Comparison of ENCODE assay signal across 8 mouse cellular contexts in genomic region chr11:102294887-102295597, GRCm38 (mm10). TPM values are rescaled to one million over a fixed set of nuclear protein-coding genes. Genes with fewer than 3 reads are reported as not detected.
DNase-seq lines count a peak whose midpoint lies in the region; ATAC-seq and TF ChIP-seq lines count a peak whose summit lies in the region.

No protein-coding gene starts in this region.

- no peaks in the 10 kb centered on the region for H3K9me3 ChIP-seq in forebrain, embryonic 15.5 days
- H3K9me3 ChIP-seq in limb, embryonic 10.5 days (replicated peaks): no peaks in the 10 kb centered on the region
- no peaks in the 10 kb centered on the region; the same call in 1 of the 2 replicates for H3K9me3 ChIP-seq in stomach, embryonic 16.5 days (replicated peaks; ENCODE audit: control insufficient read depth, low read length)

- peak; percentile 21; the same call in 1 of the 2 replicates for TF ChIP-seq CTCF in gastrocnemius, adult 2 months (IDR thresholded peaks at IDR 0.05)

- 0 out of 2 replicates have a peak, but pooled peaks have one; percentile 0 for ATAC-seq in forebrain, embryonic 15.5 days (replicated peaks)
- peak; percentile 26; the same call in 1 of the 2 replicates for ATAC-seq in megakaryocyte-erythroid progenitor cell, adult 5-6 weeks (replicated peaks; ENCODE audit: low FRiP score, low TSS enrichment, poor library complexity, severe bottlenecking)
- ATAC-seq in stomach, embryonic 16.5 days (ENCODE audit: insufficient read depth, low FRiP score): no peak

- H3K4me1 ChIP-seq in forebrain, embryonic 15.5 days: peaks cover 28% of the 10 kb centered on the region
- H3K4me1 ChIP-seq in limb, embryonic 10.5 days: peaks cover 32% of the 10 kb centered on the region
- H3K4me1 ChIP-seq in stomach, embryonic 16.5 days (ENCODE audit: control insufficient read depth, insufficient read depth, low read length): peaks cover 20% of the 10 kb centered on the region; the same call in 1 of the 2 replicates

- WGBS in forebrain, embryonic 15.5 days: 52% methylated on average over 12 of the region's 12 CpGs
- WGBS in limb, embryonic 10.5 days: 78% methylated on average over 12 of the region's 12 CpGs
- 55% methylated on average over 12 of the region's 12 CpGs for WGBS in stomach, embryonic 16.5 days

- H3K27me3 ChIP-seq in forebrain, embryonic 15.5 days: no peaks in the 10 kb centered on the region
- no peaks in the 10 kb centered on the region for H3K27me3 ChIP-seq in limb, embryonic 10.5 days (ENCODE audit: low read depth, poor library complexity, severe bottlenecking)
- no peaks in the 10 kb centered on the region for H3K27me3 ChIP-seq in stomach, embryonic 16.5 days (ENCODE audit: control insufficient read depth, insufficient read depth, low read length)

- intact Hi-C loops in gastrocnemius, adult 2 months (cut with DNase I): loop anchor here (10.0 kb wide), 1 partner anchor 260 kb away; the partner anchor contains the start of gene Gpatch8
- intact Hi-C loops in gastrocnemius, postnatal 36 days (cut with DNase I): no loop called here

- peak overlapping the region; percentile 91 for H3K4me3 ChIP-seq in gastrocnemius, adult 2 months
- H3K4me3 ChIP-seq in forebrain, embryonic 15.5 days: peak overlapping the region; percentile 94
- H3K4me3 ChIP-seq in limb, embryonic 10.5 days: peak overlapping the region; percentile 96
- H3K4me3 ChIP-seq in stomach, embryonic 16.5 days (replicated peaks; ENCODE audit: low read length): peak overlapping the region; percentile 88

- H3K27ac ChIP-seq in gastrocnemius, adult 2 months: peak overlapping the region; percentile 98
- peak overlapping the region; percentile 98 for H3K27ac ChIP-seq in forebrain, embryonic 15.5 days (replicated peaks)
- peak overlapping the region; percentile 98 for H3K27ac ChIP-seq in limb, embryonic 10.5 days
- H3K27ac ChIP-seq in stomach, embryonic 16.5 days (ENCODE audit: low read length): peak overlapping the region; percentile 99

- no peak for DNase-seq in gastrocnemius, adult 2 months
- no peak for DNase-seq in gastrocnemius, postnatal 36 days
- DNase-seq in Muller cell, postnatal 12 days (ENCODE audit: inconsistent ontology term): peak; percentile 28
- DNase-seq in limb, embryonic 10.5 days (ENCODE audit: low spot score): no peak
- DNase-seq in urinary bladder, postnatal 10 days (ENCODE audit: low spot score): no peak

- H3K4me2 ChIP-seq in forebrain, embryonic 15.5 days (replicated peaks): peak overlapping the region; percentile 80
- H3K4me2 ChIP-seq in stomach, embryonic 16.5 days (ENCODE audit: low read depth, low read length): peak overlapping the region; percentile 75

- peaks cover 41% of the 10 kb centered on the region for H3K36me3 ChIP-seq in forebrain, embryonic 15.5 days
- peaks cover 48% of the 10 kb centered on the region for H3K36me3 ChIP-seq in limb, embryonic 10.5 days
- H3K36me3 ChIP-seq in stomach, embryonic 16.5 days (ENCODE audit: control insufficient read depth, insufficient read depth, low read length): peaks cover 8% of the 10 kb centered on the region; the same call in 1 of the 2 replicates

- peak overlapping the region; percentile 90 for H3K9ac ChIP-seq in forebrain, embryonic 15.5 days (replicated peaks)
- H3K9ac ChIP-seq in stomach, embryonic 16.5 days (ENCODE audit: low read length): peak overlapping the region; percentile 97

RNA-seq across cellular contexts. Expression of gene Atxn7l3, which starts 1.4 kb away (rescaled TPM):
- 10 to 100 TPM; 12.0 to 12.6 TPM for total RNA-seq in gastrocnemius, adult 2 months (2021)
- total RNA-seq in gastrocnemius, postnatal 36 days (2021): 10 to 100 TPM; 11.4 to 11.9 TPM
- 27.6 and 29.5 TPM in 2 replicates for polyA plus RNA-seq in forebrain, embryonic 15.5 days (2015; fragmentation: Nextera tagmentation; extraction: Ambion mirVana)
- 16.6 and 20.1 TPM in 2 replicates for polyA plus RNA-seq in limb, embryonic 10.5 days (2016; fragmentation: Nextera tagmentation; extraction: Ambion mirVana)
- 23.2 and 34.0 TPM in 2 replicates for total RNA-seq in megakaryocyte-erythroid progenitor cell, adult 5-6 weeks (2014; fragmentation: Nextera tagmentation)
- 18.3 and 21.5 TPM in 2 replicates for total RNA-seq in megakaryocyte-erythroid progenitor cell, adult 5-6 weeks (2017)
- 12.2 and 13.2 TPM in 2 replicates for polyA plus RNA-seq in stomach, embryonic 16.5 days (2015; fragmentation: Nextera tagmentation; extraction: Ambion mirVana)

RNA-seq across cellular contexts. Expression of gene Tmub2, which starts 10.3 kb away (rescaled TPM):
- 10 to 100 TPM; 13.9 to 15.7 TPM for total RNA-seq in gastrocnemius, adult 2 months (2021)
- 10 to 100 TPM; 12.7 to 13.5 TPM for total RNA-seq in gastrocnemius, postnatal 36 days (2021)
- polyA plus RNA-seq in forebrain, embryonic 15.5 days (2015; fragmentation: Nextera tagmentation; extraction: Ambion mirVana): 73.1 and 73.4 TPM in 2 replicates
- 37.3 and 44.0 TPM in 2 replicates for polyA plus RNA-seq in limb, embryonic 10.5 days (2016; fragmentation: Nextera tagmentation; extraction: Ambion mirVana)
- total RNA-seq in megakaryocyte-erythroid progenitor cell, adult 5-6 weeks (2014; fragmentation: Nextera tagmentation): 14.5 and 19.8 TPM in 2 replicates
- total RNA-seq in megakaryocyte-erythroid progenitor cell, adult 5-6 weeks (2017): 10.0 and 27.4 TPM in 2 replicates
- 53.0 and 53.4 TPM in 2 replicates for polyA plus RNA-seq in stomach, embryonic 16.5 days (2015; fragmentation: Nextera tagmentation; extraction: Ambion mirVana)

RNA-seq across cellular contexts. Expression of gene Ubtf, which starts 24.5 kb away (rescaled TPM):
- 10 to 100 TPM; 37.8 to 40.4 TPM for total RNA-seq in gastrocnemius, adult 2 months (2021)
- total RNA-seq in gastrocnemius, postnatal 36 days (2021): 10 to 100 TPM; 29.1 to 37.7 TPM
- 105 and 107 TPM in 2 replicates for polyA plus RNA-seq in forebrain, embryonic 15.5 days (2015; fragmentation: Nextera tagmentation; extraction: Ambion mirVana)
- 102 and 108 TPM in 2 replicates for polyA plus RNA-seq in limb, embryonic 10.5 days (2016; fragmentation: Nextera tagmentation; extraction: Ambion mirVana)
- 90.4 and 102 TPM in 2 replicates for total RNA-seq in megakaryocyte-erythroid progenitor cell, adult 5-6 weeks (2014; fragmentation: Nextera tagmentation)
- total RNA-seq in megakaryocyte-erythroid progenitor cell, adult 5-6 weeks (2017): 162 and 180 TPM in 2 replicates
- 70.5 and 71.4 TPM in 2 replicates for polyA plus RNA-seq in stomach, embryonic 16.5 days (2015; fragmentation: Nextera tagmentation; extraction: Ambion mirVana)

RNA-seq across cellular contexts. Expression of gene Asb16, which starts 26.5 kb away (rescaled TPM):
- total RNA-seq in gastrocnemius, adult 2 months (2021): 10 to 100 TPM; 78.2 to 80.4 TPM
- total RNA-seq in gastrocnemius, postnatal 36 days (2021): 10 to 100 TPM; 76.7 to 88.7 TPM
- polyA plus RNA-seq in forebrain, embryonic 15.5 days (2015; fragmentation: Nextera tagmentation; extraction: Ambion mirVana): not detected in 2 replicates
- polyA plus RNA-seq in limb, embryonic 10.5 days (2016; fragmentation: Nextera tagmentation; extraction: Ambion mirVana): 0.06 and 0.08 TPM in 2 replicates
- total RNA-seq in megakaryocyte-erythroid progenitor cell, adult 5-6 weeks (2014; fragmentation: Nextera tagmentation): 2.2 and 2.5 TPM in 2 replicates
- total RNA-seq in megakaryocyte-erythroid progenitor cell, adult 5-6 weeks (2017): 0.84 and 1.3 TPM in 2 replicates
- 0.12 TPM in 1 of 2 replicates, not detected in the other for polyA plus RNA-seq in stomach, embryonic 16.5 days (2015; fragmentation: Nextera tagmentation; extraction: Ambion mirVana)

RNA-seq across cellular contexts. Expression of gene BC030867, which starts 46.4 kb away (rescaled TPM):
- not detected for total RNA-seq in gastrocnemius, adult 2 months (2021)
- total RNA-seq in gastrocnemius, postnatal 36 days (2021): not detected
- 5.6 and 7.0 TPM in 2 replicates for polyA plus RNA-seq in forebrain, embryonic 15.5 days (2015; fragmentation: Nextera tagmentation; extraction: Ambion mirVana)
- polyA plus RNA-seq in limb, embryonic 10.5 days (2016; fragmentation: Nextera tagmentation; extraction: Ambion mirVana): 33.4 and 35.7 TPM in 2 replicates
- 36.4 and 48.1 TPM in 2 replicates for total RNA-seq in megakaryocyte-erythroid progenitor cell, adult 5-6 weeks (2014; fragmentation: Nextera tagmentation)
- total RNA-seq in megakaryocyte-erythroid progenitor cell, adult 5-6 weeks (2017): 7.5 and 12.3 TPM in 2 replicates
- polyA plus RNA-seq in stomach, embryonic 16.5 days (2015; fragmentation: Nextera tagmentation; extraction: Ambion mirVana): 10.8 and 12.4 TPM in 2 replicates
